Mouse (Mus musculus): ENCODE measurements around the gene Emp3. TPM values are rescaled to one million over a fixed set of nuclear protein-coding genes. Genes with fewer than 3 reads are reported as not detected.
A peak's percentile ranks its signal among the peaks of the same experiment; 100 is the strongest.

Emp3 gene
- total RNA-seq, 2 experiments from 2014 or later = 10.9 to 11.2 TPM

DNA sequence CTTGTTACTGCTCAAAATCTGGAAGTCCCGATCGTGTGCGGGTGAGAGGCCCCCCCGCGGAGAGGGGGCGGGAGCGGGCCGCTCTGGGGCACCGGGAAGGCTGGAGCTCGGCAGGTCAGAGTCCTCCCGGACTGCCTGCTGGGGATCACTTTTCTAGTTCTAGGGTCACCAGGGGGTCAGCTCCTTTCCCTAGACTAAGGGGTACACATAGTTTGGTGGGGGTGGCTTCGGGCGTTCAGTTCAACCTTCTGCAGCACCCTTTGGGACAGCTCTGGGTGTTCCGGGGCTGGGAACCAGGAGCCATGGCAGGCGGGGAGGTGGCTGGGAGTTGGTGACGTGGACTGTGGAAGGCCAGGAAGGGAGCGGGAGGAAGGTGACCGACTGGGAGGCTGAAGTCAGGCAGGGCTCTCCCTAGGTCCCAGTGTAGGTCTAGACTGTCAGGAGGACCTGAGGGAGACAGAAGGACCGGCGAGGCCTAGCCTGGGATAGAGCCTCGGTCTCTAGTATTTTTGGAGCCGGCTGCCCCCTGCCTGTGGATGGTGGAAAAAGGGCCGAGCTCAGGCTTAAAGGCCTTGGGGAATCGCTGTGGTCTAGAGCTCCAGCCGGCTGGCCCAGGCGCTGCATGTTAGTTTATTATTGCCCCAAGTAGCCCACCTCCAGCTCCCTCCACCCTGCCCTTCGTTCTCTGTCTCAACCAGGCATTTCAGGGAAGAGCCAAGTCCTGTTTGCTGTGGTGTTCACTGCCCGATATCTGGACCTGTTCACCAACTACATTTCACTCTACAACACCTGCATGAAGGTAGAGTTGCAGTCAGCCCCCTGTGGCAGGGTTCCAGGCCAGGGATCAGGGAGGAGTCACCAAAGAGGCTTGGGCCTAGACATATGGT is 47.9 kb downstream of the Emp3 start:
- intact Hi-C loops (cut with DNase I) = loop anchor here (2.0 to 5.0 kb wide), 2 partner anchors 61 to 134 kb away; no protein-coding TSS in a partner anchor

DNA sequence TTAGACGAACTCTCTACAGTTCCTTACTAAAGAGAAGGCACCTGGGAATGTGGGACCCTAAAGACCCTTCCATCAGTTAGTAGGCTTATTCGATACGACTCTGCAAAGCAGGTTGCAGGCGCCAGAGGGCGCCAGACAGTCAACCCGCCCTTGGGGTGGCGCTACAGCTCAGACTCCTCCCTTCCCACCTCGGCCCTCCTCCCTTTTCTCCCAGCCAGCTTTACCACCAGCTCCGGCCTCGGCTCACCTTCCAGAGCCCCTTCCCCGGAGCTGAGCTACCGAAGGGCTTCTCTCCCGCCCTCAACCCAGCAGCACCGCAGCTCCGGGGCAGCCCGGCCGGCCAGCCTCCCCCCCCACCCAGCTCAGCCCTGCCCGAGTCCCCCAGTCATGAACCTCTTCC is 48.6 kb downstream of the Emp3 start, which contains the start of gene Kdelr1:
TSS of gene Kdelr1 (plus strand) at position 149 of the 400 bp plus-strand sequence.
- DNase-seq = peak; percentile 82 to 86
- intact Hi-C loops (cut with DNase I) = loop anchor here (2.0 to 5.0 kb wide), 2 partner anchors 62 to 135 kb away; no protein-coding TSS in a partner anchor

More for the DNA sequence above, 47.9 kb downstream of the Emp3 start:
- DNase-seq = peak; percentile 55 to 68

DNA sequence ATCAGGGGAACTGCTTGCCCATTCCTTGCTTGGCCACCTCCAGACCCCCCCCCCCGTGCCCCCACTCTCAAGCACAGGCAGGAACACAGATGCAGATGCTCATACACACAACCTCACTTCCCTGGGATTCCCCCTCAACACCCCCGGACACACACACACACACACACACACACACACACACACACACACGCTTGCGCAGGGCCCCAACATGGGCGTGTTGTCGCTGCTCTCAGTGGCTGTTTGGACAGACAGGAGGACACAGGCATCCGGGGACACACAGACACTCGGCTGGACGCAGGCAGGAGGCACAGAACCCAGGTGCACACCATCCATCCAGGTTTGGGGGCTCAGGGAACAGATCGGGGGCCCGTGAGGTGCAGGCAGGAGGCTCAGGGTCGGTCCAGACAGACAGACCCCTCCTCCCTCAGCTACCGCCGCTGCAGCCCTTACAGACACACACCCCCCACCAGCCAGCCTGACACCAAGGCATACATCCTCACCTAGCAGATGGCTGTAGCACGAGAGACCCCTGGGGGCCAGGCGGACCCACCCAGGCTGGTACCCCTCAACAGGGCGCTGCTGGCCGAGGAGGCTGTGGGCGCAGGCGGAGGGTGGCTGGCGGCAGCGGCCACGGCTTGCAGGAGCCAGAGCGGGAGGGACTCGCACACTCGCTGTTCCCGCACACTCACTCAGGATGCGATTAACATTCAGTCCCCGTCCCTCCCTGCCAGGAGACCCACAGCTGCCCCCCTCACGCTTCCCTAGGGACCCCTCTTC is 50.7 kb downstream of the Emp3 start:
- no peak for DNase-seq
- intact Hi-C loops (cut with DNase I) = loop anchor here (5.0 kb wide), 1 partner anchor 137 kb away; no protein-coding TSS in a partner anchor

DNA sequence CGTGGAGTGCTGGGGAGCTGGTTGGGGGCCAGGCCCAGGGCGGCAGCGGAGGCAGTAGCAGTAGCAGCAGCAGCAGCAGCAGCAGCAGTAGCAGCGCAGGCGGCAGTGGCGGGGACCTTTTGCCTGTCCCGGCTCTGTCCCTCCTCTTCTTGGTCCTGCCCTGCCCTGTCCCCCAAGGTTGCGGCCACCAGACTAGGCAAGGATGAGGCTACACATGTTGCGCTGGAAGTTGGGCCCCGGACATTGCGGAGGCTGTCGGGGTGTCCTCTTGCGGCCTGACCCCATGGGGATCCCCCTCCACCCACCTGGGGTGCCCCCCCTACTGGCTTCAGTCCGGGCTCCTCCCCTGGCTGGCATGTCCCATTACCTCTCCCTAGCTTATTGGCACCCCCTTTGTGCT is 51.4 kb downstream of the Emp3 start:
- no peak for DNase-seq
- intact Hi-C loops (cut with DNase I) = loop anchor here (5.0 kb wide), 1 partner anchor 138 kb away; no protein-coding TSS in a partner anchor

DNA sequence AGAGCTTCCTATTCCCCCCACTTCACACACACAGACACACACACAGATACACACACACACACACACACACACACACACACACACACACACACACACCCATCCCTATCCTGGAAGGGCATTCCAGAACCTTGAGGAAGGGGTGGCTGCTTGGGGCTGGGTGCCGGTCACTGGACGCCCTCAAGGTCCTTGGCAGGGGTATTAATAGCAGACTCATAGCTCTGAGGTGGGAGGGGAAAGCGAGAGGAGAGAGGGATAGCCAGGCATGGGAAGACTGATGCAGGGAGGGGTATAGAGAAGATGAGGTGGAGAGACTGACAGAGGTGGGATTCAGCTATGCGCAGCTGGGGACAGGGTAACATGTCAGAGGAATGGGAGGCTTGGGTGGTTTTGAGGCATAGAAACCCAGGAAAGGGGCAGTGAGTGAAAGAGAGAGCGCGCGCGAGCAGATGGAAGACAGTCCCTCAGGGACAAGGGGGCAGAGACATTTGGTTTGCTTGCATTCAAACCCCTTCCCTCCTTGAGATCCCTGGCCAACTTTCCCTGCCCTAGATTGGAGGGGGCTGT is 52.0 kb downstream of the Emp3 start:
- intact Hi-C loops (cut with DNase I) = no loop called here
- DNase-seq = no peak

Other genes starting within 250 kb of the Emp3 start
- gene Ntn5, start 237.4 kb downstream of the Emp3 start, total RNA-seq (2021) = under 1 TPM; 0.52 to 0.69 TPM
- under 1 TPM; 0.12 to 0.26 TPM for gene Sec1, start 227.0 kb downstream of the Emp3 start, total RNA-seq (2021)
- 1 to 10 TPM; 7.7 to 9.5 TPM for gene Car11, start 221.6 kb downstream of the Emp3 start, total RNA-seq (2021)
- 100 to 1,000 TPM in 1 of 2 experiments, 10 to 100 TPM in 1; 52.8 to 118 TPM for gene Dbp, start 216.3 kb downstream of the Emp3 start, total RNA-seq (2021)
- 100 to 1,000 TPM; 396 to 453 TPM for gene Rpl18, start 205.9 kb downstream of the Emp3 start, total RNA-seq (2021)
- gene Sphk2, start 203.4 kb downstream of the Emp3 start, total RNA-seq (2021) = 10 to 100 TPM; 12.2 to 12.7 TPM
- gene Fam83e, start 200.2 kb downstream of the Emp3 start, total RNA-seq (2021) = under 1 TPM in 1 of 2 experiments, not detected in 1; 0.10 TPM
- gene Spaca4, start 195.6 kb downstream of the Emp3 start, total RNA-seq (2021) = not detected
- gene Lmtk3, start 137.7 kb downstream of the Emp3 start, total RNA-seq (2021) = not detected
- gene Sult2b1, start 136.7 kb downstream of the Emp3 start, total RNA-seq (2021) = not detected
- 10 to 100 TPM; 32.6 to 33.4 TPM for gene Cyth2, start 106.8 kb downstream of the Emp3 start, total RNA-seq (2021)
- gene Kcnj14, start 96.6 kb downstream of the Emp3 start, total RNA-seq (2021) = under 1 TPM; 0.15 to 0.27 TPM
- gene Grwd1, start 90.5 kb downstream of the Emp3 start, total RNA-seq (2021) = 10 to 100 TPM; 11.8 to 14.5 TPM
- gene Kdelr1, start 48.6 kb downstream of the Emp3 start, total RNA-seq (2021) = 10 to 100 TPM; 52.8 to 56.7 TPM
- gene Grin2d, start 43.0 kb downstream of the Emp3 start, total RNA-seq (2021) = under 1 TPM; 0.22 to 0.23 TPM
- gene Syngr4, start 24.7 kb downstream of the Emp3 start, total RNA-seq (2021) = not detected
- gene Tmem143, start 24.5 kb downstream of the Emp3 start, total RNA-seq (2021) = 10 to 100 TPM; 54.4 to 59.5 TPM
- gene Ccdc114, start 2.7 kb upstream of the Emp3 start, total RNA-seq (2021) = under 1 TPM; 0.28 to 0.42 TPM
- not detected for gene Abcc6, start 108.9 kb upstream of the Emp3 start, total RNA-seq (2021)
- gene Nomo1, start 112.3 kb upstream of the Emp3 start, total RNA-seq (2021) = 10 to 100 TPM; 54.5 to 66.7 TPM
- 10 to 100 TPM; 93.5 to 99.5 TPM for gene Kcnj11, start 179.4 kb upstream of the Emp3 start, total RNA-seq (2021)